Mouse (Mus musculus) heart, postnatal 36 days (tissue): ENCODE measurements at regions not wholly inside any gene's neighbourhood (a gene's known extent, or its start where the extent isn't known, plus 50 kb on each side); places are given as distances from the start of the nearest gene placed in this dataset.
A peak's percentile ranks its signal among the peaks of the same experiment; 100 is the strongest.

Experiments
- DNase-seq, 2 experiments: peaks; one replicate each; pipeline ENCODE4 v3.0.0; 2021 to 2022
- intact Hi-C: fragments of 180-260 bp; cut with DNase I; formaldehyde crosslinking; loops from one replicate; pipeline ENCODE4 v1.15.1; 2025

- intact Hi-C loops, result no loop called here
- no peak for DNase-seq
Observed at GRCm38 (mm10) chr5:99165807-99166360, 128.7 kb upstream of the Prkg2 start.

- intact Hi-C loops, result loop anchor here (2.0 to 10.0 kb wide), 3 partner anchors 121 to 809 kb away; partner anchors contain the start of gene Prkg2
- peak; percentile 17 to 24 for DNase-seq
Observed at GRCm38 (mm10) chr5:99157973-99158372, 120.8 kb upstream of the Prkg2 start.

GRCm38 (mm10) chr5:99153269-99153850 lies 116.2 kb upstream of the Prkg2 start:
- DNase-seq, result peak in 1 of 2 experiments; percentile 2
- intact Hi-C loops, result loop anchor here (10.0 kb wide), 1 partner anchor 249 kb away; no protein-coding TSS in a partner anchor

- intact Hi-C loops, result loop anchor here (10.0 kb wide), 1 partner anchor 247 kb away; no protein-coding TSS in a partner anchor
- no peak for DNase-seq
Observed at GRCm38 (mm10) chr5:99152299-99152698, 115.1 kb upstream of the Prkg2 start.

- intact Hi-C loops, result loop anchor here (10.0 kb wide), 1 partner anchor 245 kb away; no protein-coding TSS in a partner anchor
- no peak for DNase-seq
Observed at GRCm38 (mm10) chr5:99149904-99150303, 112.8 kb upstream of the Prkg2 start.

GRCm38 (mm10) chr5:99132670-99133069 lies 95.5 kb upstream of the Prkg2 start:
- no peak for DNase-seq
- intact Hi-C loops, result no loop called here

- DNase-seq, result no peak
- intact Hi-C loops, result no loop called here
Observed at GRCm38 (mm10) chr5:99128628-99129027, 91.5 kb upstream of the Prkg2 start.

GRCm38 (mm10) chr5:99125418-99125817 lies 88.3 kb upstream of the Prkg2 start:
- no peak for DNase-seq
- intact Hi-C loops, result no loop called here

GRCm38 (mm10) chr5:99111755-99112154 lies 74.6 kb upstream of the Prkg2 start:
- intact Hi-C loops, result no loop called here
- DNase-seq, result no peak

GRCm38 (mm10) chr5:99111235-99111634 lies 74.1 kb upstream of the Prkg2 start:
- intact Hi-C loops, result no loop called here
- DNase-seq, result no peak

GRCm38 (mm10) chr5:99099727-99100116 lies 62.6 kb upstream of the Prkg2 start:
- DNase-seq, result no peak
- intact Hi-C loops, result no loop called here

GRCm38 (mm10) chr5:99099014-99099726 lies 62.0 kb upstream of the Prkg2 start:
- no peak for DNase-seq
- intact Hi-C loops, result no loop called here
